Mouse (Mus musculus): ENCODE results near the gene Cd52. TPM values are rescaled to one million over a fixed set of nuclear protein-coding genes. Genes with fewer than 3 reads are reported as not detected.
A peak's percentile ranks its signal among the peaks of the same experiment; 100 is the strongest.

Cd52 gene
- polyA plus RNA-seq, 1 experiment from 2014 or later = 5.0 TPM

- Histone ChIP-seq H3K4me1 (peaks cover 22% of the 10 kb centered on the region), H3K36me3 (replicated peaks) (no peaks in the 10 kb centered on the region), H3K9me3 (no peaks in the 10 kb centered on the region), H3K27me3 (ENCODE audit: poor library complexity, severe bottlenecking) (0 out of 2 replicates have a peak, but pooled peaks cover 1% of the 10 kb centered on the region), H3K4me3 (no peak within 1 kb of the TSS), H3K27ac (no peak within 1 kb of the TSS)
- 91% methylated on average over 3 of the region's 3 CpGs for WGBS
- DNase-seq (ENCODE audit: extremely low spot score, low spot score) = no peak
Observed at GRCm38 (mm10) chr4:134053538-134053937, 41.3 kb downstream of the Cd52 start, which contains the start of gene Zfp683. Gene Zfp683, plus strand, starts transcription at chr4:134053838.

- Histone ChIP-seq H3K4me1 (peaks cover 15% of the 10 kb centered on the region), H3K9me3 (no peaks in the 10 kb centered on the region), H3K27ac (no peak overlapping the region), H3K27me3 (ENCODE audit: poor library complexity, severe bottlenecking) (no peaks in the 10 kb centered on the region), H3K36me3 (replicated peaks) (no peaks in the 10 kb centered on the region), H3K4me3 (no peak overlapping the region)
- no peak for DNase-seq (ENCODE audit: extremely low spot score, low spot score)
- 57% methylated on average over 8 of the region's 8 CpGs for WGBS
Observed at GRCm38 (mm10) chr4:134052560-134052959, 42.3 kb downstream of the Cd52 start.

- no peak overlapping the region for H3K27ac ChIP-seq
- no peak overlapping the region for H3K4me3 ChIP-seq
- H3K9me3 ChIP-seq = no peaks in the 10 kb centered on the region
- WGBS = 91% methylated on average over 5 of the region's 5 CpGs
- no peaks in the 10 kb centered on the region for H3K36me3 ChIP-seq (replicated peaks)
- no peak for DNase-seq (ENCODE audit: extremely low spot score, low spot score)
- peaks cover 15% of the 10 kb centered on the region for H3K4me1 ChIP-seq
- H3K27me3 ChIP-seq (ENCODE audit: poor library complexity, severe bottlenecking) = no peaks in the 10 kb centered on the region
Observed at GRCm38 (mm10) chr4:134051912-134052311, 43.0 kb downstream of the Cd52 start.

- Histone ChIP-seq H3K4me3 (no peak overlapping the region), H3K27ac (no peak overlapping the region), H3K4me1 (peaks cover 12% of the 10 kb centered on the region), H3K9me3 (no peaks in the 10 kb centered on the region), H3K27me3 (ENCODE audit: poor library complexity, severe bottlenecking) (no peaks in the 10 kb centered on the region), H3K36me3 (replicated peaks) (no peaks in the 10 kb centered on the region)
- DNase-seq (ENCODE audit: extremely low spot score, low spot score) = no peak
- WGBS = 90% methylated on average over 5 of the region's 5 CpGs
Observed at GRCm38 (mm10) chr4:134047648-134048047, 47.2 kb downstream of the Cd52 start.

- Histone ChIP-seq H3K9me3 (no peaks in the 10 kb centered on the region), H3K4me1 (peaks cover 6% of the 10 kb centered on the region), H3K27ac (0 out of 2 replicates have a peak overlapping the region, but pooled peaks have one; percentile 25), H3K4me3 (no peak overlapping the region), H3K27me3 (ENCODE audit: poor library complexity, severe bottlenecking) (no peaks in the 10 kb centered on the region), H3K36me3 (replicated peaks) (no peaks in the 10 kb centered on the region)
- no peak for DNase-seq (ENCODE audit: extremely low spot score, low spot score)
- WGBS = 66% methylated on average over 2 of the region's 2 CpGs
Observed at GRCm38 (mm10) chr4:134043041-134043440, 51.8 kb downstream of the Cd52 start.

- H3K36me3 ChIP-seq (replicated peaks) = no peaks in the 10 kb centered on the region
- 0 out of 2 replicates have a peak overlapping the region, but pooled peaks have one; percentile 2 for H3K27ac ChIP-seq
- H3K4me3 ChIP-seq = no peak overlapping the region
- H3K27me3 ChIP-seq (ENCODE audit: poor library complexity, severe bottlenecking) = no peaks in the 10 kb centered on the region
- 78% methylated on average over 9 of the region's 9 CpGs for WGBS
- H3K4me1 ChIP-seq = peaks cover 6% of the 10 kb centered on the region
- H3K9me3 ChIP-seq = no peaks in the 10 kb centered on the region
- no peak for DNase-seq (ENCODE audit: extremely low spot score, low spot score)
Observed at GRCm38 (mm10) chr4:134041317-134042123, 53.4 kb downstream of the Cd52 start.

- no peaks in the 10 kb centered on the region for H3K36me3 ChIP-seq (replicated peaks)
- 5% methylated on average over 16 of the region's 16 CpGs for WGBS
- H3K27ac ChIP-seq = peak overlapping the region; percentile 70; the same call in 1 of the 2 replicates
- H3K9me3 ChIP-seq = peaks cover 4% of the 10 kb centered on the region
- H3K4me3 ChIP-seq = no peak overlapping the region
- no peaks in the 10 kb centered on the region for H3K27me3 ChIP-seq (ENCODE audit: poor library complexity, severe bottlenecking)
- peaks cover 7% of the 10 kb centered on the region for H3K4me1 ChIP-seq
- DNase-seq (ENCODE audit: extremely low spot score, low spot score) = peak; percentile 84
Observed at GRCm38 (mm10) chr4:134035953-134036352, 58.9 kb downstream of the Cd52 start.

Other genes with a start within 250 kb of the Cd52 start
- gene Rps6ka1, start 207.3 kb downstream of the Cd52 start, polyA plus RNA-seq (2016; fragmentation: Nextera tagmentation; extraction: Ambion mirVana) = 42.7 and 44.1 TPM in 2 replicates
- gene Hmgn2, start 126.4 kb downstream of the Cd52 start, polyA plus RNA-seq (2016; fragmentation: Nextera tagmentation; extraction: Ambion mirVana) = 3,760 and 3,774 TPM in 2 replicates
- gene Dhdds, start 94.2 kb downstream of the Cd52 start, polyA plus RNA-seq (2016; fragmentation: Nextera tagmentation; extraction: Ambion mirVana) = 40.3 and 41.9 TPM in 2 replicates
- 21.6 and 25.7 TPM in 2 replicates for gene Lin28a, start 76.2 kb downstream of the Cd52 start, polyA plus RNA-seq (2016; fragmentation: Nextera tagmentation; extraction: Ambion mirVana)
- gene Zfp683, start 41.2 kb downstream of the Cd52 start, polyA plus RNA-seq (2016; fragmentation: Nextera tagmentation; extraction: Ambion mirVana) = not detected in 2 replicates
- 1.7 and 3.5 TPM in 2 replicates for gene Crybg2, start 34.3 kb downstream of the Cd52 start, polyA plus RNA-seq (2016; fragmentation: Nextera tagmentation; extraction: Ambion mirVana)
- gene Ubxn11, start 7.5 kb upstream of the Cd52 start, polyA plus RNA-seq (2016; fragmentation: Nextera tagmentation; extraction: Ambion mirVana) = 6.3 and 7.3 TPM in 2 replicates
- 267 and 270 TPM in 2 replicates for gene Sh3bgrl3, start 33.7 kb upstream of the Cd52 start, polyA plus RNA-seq (2016; fragmentation: Nextera tagmentation; extraction: Ambion mirVana)
- gene Cep85, start 92.0 kb upstream of the Cd52 start, polyA plus RNA-seq (2016; fragmentation: Nextera tagmentation; extraction: Ambion mirVana) = 34.3 and 35.5 TPM in 2 replicates
- gene Gm7534, start 107.9 kb upstream of the Cd52 start, polyA plus RNA-seq (2016; fragmentation: Nextera tagmentation; extraction: Ambion mirVana) = not detected in 2 replicates
- not detected in 2 replicates for gene Catsper4, start 132.3 kb upstream of the Cd52 start, polyA plus RNA-seq (2016; fragmentation: Nextera tagmentation; extraction: Ambion mirVana)
- 0.97 and 1.1 TPM in 2 replicates for gene Cnksr1, start 143.3 kb upstream of the Cd52 start, polyA plus RNA-seq (2016; fragmentation: Nextera tagmentation; extraction: Ambion mirVana)
- gene E130218I03Rik, start 148.6 kb upstream of the Cd52 start, polyA plus RNA-seq (2016; fragmentation: Nextera tagmentation; extraction: Ambion mirVana) = 0.72 and 0.90 TPM in 2 replicates
- gene Zfp593, start 150.5 kb upstream of the Cd52 start, polyA plus RNA-seq (2016; fragmentation: Nextera tagmentation; extraction: Ambion mirVana) = 20.7 and 22.7 TPM in 2 replicates
- 0.24 TPM in 1 of 2 replicates, not detected in the other for gene Gm30191, start 151.9 kb upstream of the Cd52 start, polyA plus RNA-seq (2016; fragmentation: Nextera tagmentation; extraction: Ambion mirVana)
- 8.3 and 8.4 TPM in 2 replicates for gene Grrp1, start 159.0 kb upstream of the Cd52 start, polyA plus RNA-seq (2016; fragmentation: Nextera tagmentation; extraction: Ambion mirVana)
- gene Pdik1l, start 192.8 kb upstream of the Cd52 start, polyA plus RNA-seq (2016; fragmentation: Nextera tagmentation; extraction: Ambion mirVana) = 21.7 and 22.0 TPM in 2 replicates
- gene Trim63, start 220.0 kb upstream of the Cd52 start, polyA plus RNA-seq (2016; fragmentation: Nextera tagmentation; extraction: Ambion mirVana) = 0.22 and 0.84 TPM in 2 replicates
- gene Slc30a2, start 248.1 kb upstream of the Cd52 start, polyA plus RNA-seq (2016; fragmentation: Nextera tagmentation; extraction: Ambion mirVana) = not detected in 2 replicates

All from forebrain, embryonic 10.5 days (tissue).